Mouse (Mus musculus) neural tube, embryonic 14.5 days (tissue): ENCODE measurements around the gene Ly6g5b. TPM values are rescaled to one million over a fixed set of nuclear protein-coding genes. Genes with fewer than 3 reads are reported as not detected.

ENCODE experiments used
- ATAC-seq: fragments of 200-750 bp; cut with Nextera tagmentation; 2 replicates; pipeline ENCODE4 v1.8.0; 2017; ENCODE audit warnings: low read depth, mild to moderate bottlenecking, moderate TSS enrichment, moderate library complexity
- H3K27ac ChIP-seq: fragments of 300-500 bp; sonication (generic); 2 replicates; pipeline ENCODE4 v1.5.1; 2014; ENCODE audit warnings: low read depth, mild to moderate bottlenecking, control low read depth, low read length, moderate library complexity, mixed read lengths
- H3K27me3 ChIP-seq: fragments of 300-500 bp; sonication (generic); 2 replicates; pipeline ENCODE4 v1.6.1; 2014; ENCODE audit warnings: low read length; ENCODE audit not compliant: control insufficient read depth, insufficient read depth
- H3K36me3 ChIP-seq: fragments of 300-500 bp; sonication (generic); 2 replicates; pipeline ENCODE4 v1.6.1; 2014; ENCODE audit warnings: low read length, mixed read lengths; ENCODE audit not compliant: control insufficient read depth, insufficient read depth
- H3K4me1 ChIP-seq: fragments of 300-500 bp; sonication (generic); 2 replicates; pipeline ENCODE4 v1.6.1; 2014; ENCODE audit warnings: low read length; ENCODE audit not compliant: control insufficient read depth, insufficient read depth
- H3K4me2 ChIP-seq: fragments of 300-500 bp; sonication (generic); 2 replicates; pipeline ENCODE4 v1.6.1; 2014; ENCODE audit warnings: mild to moderate bottlenecking, low read depth, low read length, control low read depth
- H3K4me3 ChIP-seq: fragments of 300-500 bp; sonication (generic); 2 replicates; pipeline ENCODE4 v1.5.1; 2014; ENCODE audit warnings: low read depth, low read length, control low read depth, mixed read lengths
- H3K9ac ChIP-seq: fragments of 300-500 bp; sonication (generic); replicated peaks from 2 replicates; pipeline ENCODE4 v1.6.1; 2014; ENCODE audit warnings: low read depth, mild to moderate bottlenecking, control low read depth, low read length, mixed read lengths
- H3K9me3 ChIP-seq: fragments of 300-500 bp; sonication (generic); 2 replicates; pipeline ENCODE4 v1.6.1; 2016; ENCODE audit warnings: low read length; ENCODE audit not compliant: control insufficient read depth
- WGBS: fragments of 180-500 bp; shearing (Covaris S2); extraction: QIAGEN DNeasy Blood & Tissue Kit; methylation state at CpG from one replicate; pipeline ENCODE4 v1.1.7; 2014; 5-methylcytosine and 5-hydroxymethylcytosine counted together
- polyA plus RNA-seq: library from polyadenylated mRNA; unstranded; fragments of >200 nt; fragmentation: Nextera tagmentation; extraction: Ambion mirVana; gene quantifications from 2 replicates; pipeline ENCODE4 v1.2.1, GENCODE M21; 2014

Ly6g5b gene
- polyA plus RNA-seq, result 0.52 and 0.92 TPM in 2 replicates

DNA sequence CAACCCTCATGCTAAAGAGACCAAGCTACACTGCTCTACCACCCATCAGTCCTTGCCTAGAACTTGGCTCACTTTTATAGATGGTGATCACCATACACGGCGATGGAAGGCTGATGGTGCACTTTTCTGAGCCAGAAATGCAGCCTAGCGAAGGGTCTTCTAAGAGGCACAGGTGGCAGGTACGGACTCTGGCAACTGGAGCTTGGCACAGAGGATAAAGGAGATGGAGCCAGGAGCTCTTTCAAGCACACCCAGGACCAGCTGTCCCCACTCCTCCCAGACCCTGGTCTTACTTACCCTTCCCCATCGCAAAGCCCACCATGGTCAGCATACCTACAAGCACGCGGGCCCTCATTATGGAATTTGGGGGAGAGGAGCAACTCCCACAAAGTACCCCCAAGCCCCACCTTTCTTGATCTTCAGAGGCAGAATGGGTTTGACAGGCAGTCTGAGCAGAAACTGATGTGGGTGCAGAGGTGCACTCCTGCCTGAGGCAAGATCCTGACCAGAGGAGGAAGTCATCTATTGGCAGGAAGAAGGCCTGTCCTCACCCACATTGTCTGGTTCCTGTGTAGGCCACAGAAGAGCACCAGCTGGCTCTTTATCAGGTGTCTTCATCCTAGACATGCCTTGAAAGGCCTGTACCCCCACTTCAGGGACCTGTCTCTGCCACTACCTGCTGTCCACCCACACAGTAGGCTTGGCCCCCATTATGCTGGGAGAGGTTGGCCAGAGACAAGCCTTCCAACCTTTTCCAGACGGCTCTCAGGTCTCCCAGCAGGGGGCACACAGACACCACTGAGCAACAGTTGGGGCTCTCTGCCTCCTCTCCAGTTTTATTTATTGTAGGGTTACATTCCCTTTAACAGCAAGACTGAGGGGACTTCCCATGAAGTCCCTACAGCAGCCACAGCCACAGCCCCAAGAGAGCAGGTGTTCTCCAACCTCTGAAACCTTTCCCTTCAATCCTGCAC is at the start of gene Ly6g5b:
TSS of gene Ly6g5b (minus strand) at position 383 of the 974 bp plus-strand sequence.
- Histone ChIP-seq H3K4me3 (no peak within 1 kb of the TSS), H3K4me1 (peaks cover 4% of the 10 kb centered on the region), H3K36me3 (peaks cover 34% of the 10 kb centered on the region), H3K9me3 (no peaks in the 10 kb centered on the region), H3K4me2 (no peak within 1 kb of the TSS), H3K27ac (no peak within 1 kb of the TSS), H3K27me3 (no peaks in the 10 kb centered on the region), H3K9ac (no peak within 1 kb of the TSS)
- ATAC-seq, result no peak
- 86% methylated on average over 8 of the region's 8 CpGs for WGBS

DNA sequence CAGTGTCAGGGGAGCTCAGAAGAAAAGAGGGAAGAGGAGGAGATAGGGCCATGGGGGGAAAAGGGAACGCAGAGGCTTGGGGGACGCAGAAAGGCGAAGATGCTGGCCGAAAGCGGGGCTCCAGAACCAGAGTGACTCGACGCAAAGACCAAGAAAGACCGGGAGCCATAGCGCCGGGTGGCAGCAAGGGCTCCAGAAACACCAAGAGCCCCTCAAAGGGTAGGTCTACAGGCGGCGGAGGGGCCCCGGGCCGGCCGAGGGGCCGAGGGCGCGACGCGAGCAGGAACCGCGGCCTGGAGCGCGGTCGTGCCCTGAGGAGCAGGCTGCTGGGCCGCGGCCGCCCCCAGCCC is 49.0 kb upstream of the Ly6g5b start:
- Histone ChIP-seq H3K27me3 (no peaks in the 10 kb centered on the region), H3K36me3 (peaks cover 28% of the 10 kb centered on the region), H3K9me3 (no peaks in the 10 kb centered on the region), H3K4me3 (peak overlapping the region; percentile 89), H3K27ac (peak overlapping the region; percentile 92), H3K9ac (peak overlapping the region; percentile 98), H3K4me1 (peaks cover 26% of the 10 kb centered on the region), H3K4me2 (peak overlapping the region; percentile 89)
- 0% methylated on average over 26 of the region's 28 CpGs for WGBS
- no peak; the same call in 1 of the 2 replicates for ATAC-seq

DNA sequence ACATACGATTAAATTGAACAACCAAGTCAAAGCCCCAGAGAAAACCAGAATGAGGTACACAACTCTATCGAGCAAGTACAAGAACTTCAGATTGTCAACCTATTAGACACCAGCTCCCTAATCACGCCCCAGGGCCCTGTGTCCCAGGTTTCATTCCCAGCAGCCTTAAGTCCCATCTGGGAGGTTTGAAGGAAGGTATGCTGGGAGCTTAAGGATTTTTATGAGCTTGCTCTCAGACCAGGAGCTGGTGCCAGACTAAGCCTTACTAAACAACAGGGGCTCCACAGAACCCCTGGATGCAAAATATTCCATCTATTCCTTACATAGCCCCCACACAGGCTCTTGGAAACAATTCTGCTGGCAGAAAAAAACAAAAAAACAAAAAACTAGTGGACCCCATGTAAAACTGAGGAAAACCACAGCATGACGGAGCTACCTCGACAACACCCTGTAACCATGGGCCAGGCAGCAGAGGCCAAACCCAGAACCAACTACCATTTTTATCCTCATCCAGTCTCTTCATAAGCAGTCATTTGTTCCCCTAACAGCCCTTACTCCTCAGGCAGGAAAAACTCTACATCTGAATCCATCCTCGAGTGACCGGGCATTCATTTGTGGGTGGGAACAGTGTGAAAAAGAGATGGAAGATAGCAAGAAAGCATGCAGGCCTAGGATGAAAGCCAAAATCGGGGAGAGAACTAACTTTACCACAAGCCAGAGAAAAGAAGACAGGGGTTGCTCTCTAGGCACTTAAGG is 48.3 kb upstream of the Ly6g5b start:
- no peak for ATAC-seq
- Histone ChIP-seq H3K27ac (peak overlapping the region; percentile 92), H3K9me3 (no peaks in the 10 kb centered on the region), H3K27me3 (no peaks in the 10 kb centered on the region), H3K4me2 (peak overlapping the region; percentile 89), H3K4me3 (peak overlapping the region; percentile 89), H3K4me1 (peaks cover 26% of the 10 kb centered on the region), H3K9ac (peak overlapping the region; percentile 98), H3K36me3 (peaks cover 35% of the 10 kb centered on the region)
- WGBS, result 12% methylated on average over 8 of the region's 8 CpGs

DNA sequence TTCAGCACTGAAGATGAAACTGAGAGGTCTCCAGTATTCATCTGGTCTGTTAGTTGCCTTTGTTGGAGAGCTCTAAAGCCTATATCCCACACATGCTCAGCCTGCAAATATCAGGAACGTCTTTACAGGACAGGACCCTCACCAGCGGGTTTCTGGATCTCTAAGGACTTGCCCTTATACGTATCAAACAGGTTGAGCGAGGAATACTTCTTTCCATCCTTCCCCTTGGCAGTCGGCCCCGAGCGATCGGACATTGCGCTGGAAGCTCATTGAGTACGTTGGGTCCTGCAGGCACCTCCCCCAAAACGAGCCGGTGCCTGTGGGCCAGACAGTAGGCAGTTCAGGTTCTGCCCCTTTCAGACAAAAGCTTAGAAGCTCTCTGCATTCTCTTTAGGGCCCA is 47.5 kb upstream of the Ly6g5b start:
- no peak for ATAC-seq
- peak overlapping the region; percentile 89 for H3K4me2 ChIP-seq
- H3K9me3 ChIP-seq, result no peaks in the 10 kb centered on the region
- H3K4me3 ChIP-seq, result peak overlapping the region; percentile 89
- H3K9ac ChIP-seq, result peak overlapping the region; percentile 98
- no peak overlapping the region for H3K27ac ChIP-seq
- H3K27me3 ChIP-seq, result no peaks in the 10 kb centered on the region
- H3K36me3 ChIP-seq, result peaks cover 42% of the 10 kb centered on the region
- 52% methylated on average over 12 of the region's 12 CpGs for WGBS
- peaks cover 26% of the 10 kb centered on the region for H3K4me1 ChIP-seq

DNA sequence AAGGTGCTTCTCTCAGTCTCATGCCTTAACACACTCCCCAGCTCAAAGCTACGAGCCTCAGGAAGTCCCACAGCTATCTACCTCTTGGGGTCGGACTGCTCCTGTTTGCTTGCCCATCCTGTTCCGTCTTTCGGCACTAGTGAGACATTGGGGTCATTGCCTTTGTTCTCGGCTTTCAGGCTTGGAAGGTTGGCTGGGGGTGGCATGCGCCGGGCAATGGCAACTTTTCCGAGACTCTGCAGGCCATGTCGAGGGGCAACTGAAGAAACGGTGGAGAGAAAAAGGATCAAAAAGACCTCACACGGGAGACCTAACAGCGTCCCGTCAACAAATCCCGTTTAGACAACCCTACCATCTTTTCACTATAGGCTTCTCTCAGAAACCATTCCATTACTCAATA is 46.9 kb upstream of the Ly6g5b start:
- H3K36me3 ChIP-seq, result peaks cover 48% of the 10 kb centered on the region
- peak overlapping the region; percentile 89 for H3K4me2 ChIP-seq
- no peak for ATAC-seq
- WGBS, result 79% methylated on average over 14 of the region's 14 CpGs
- peaks cover 26% of the 10 kb centered on the region for H3K4me1 ChIP-seq
- H3K9ac ChIP-seq, result no peak overlapping the region
- no peaks in the 10 kb centered on the region for H3K9me3 ChIP-seq
- H3K27ac ChIP-seq, result no peak overlapping the region
- no peaks in the 10 kb centered on the region for H3K27me3 ChIP-seq
- peak overlapping the region; percentile 89 for H3K4me3 ChIP-seq

DNA sequence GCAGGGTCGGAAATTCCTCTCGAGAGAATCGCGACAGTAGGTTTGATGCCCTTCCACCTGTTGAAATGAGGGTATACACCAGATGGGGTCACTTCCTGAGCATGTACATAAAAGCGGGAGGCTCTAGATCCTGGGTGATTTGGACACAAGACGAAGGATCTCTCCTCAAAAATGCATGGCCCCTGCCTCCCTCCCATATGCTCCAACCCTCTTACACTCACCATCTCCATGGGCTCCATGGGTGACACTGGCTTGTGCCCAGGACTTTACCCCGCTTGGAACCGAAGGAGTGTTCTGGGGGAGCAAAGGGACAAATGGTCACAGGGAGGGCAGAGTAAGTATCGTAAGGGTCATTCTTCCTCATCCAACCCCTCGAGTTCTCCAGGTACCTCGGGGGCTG is 46.2 kb upstream of the Ly6g5b start:
- H3K9ac ChIP-seq, result no peak overlapping the region

DNA sequence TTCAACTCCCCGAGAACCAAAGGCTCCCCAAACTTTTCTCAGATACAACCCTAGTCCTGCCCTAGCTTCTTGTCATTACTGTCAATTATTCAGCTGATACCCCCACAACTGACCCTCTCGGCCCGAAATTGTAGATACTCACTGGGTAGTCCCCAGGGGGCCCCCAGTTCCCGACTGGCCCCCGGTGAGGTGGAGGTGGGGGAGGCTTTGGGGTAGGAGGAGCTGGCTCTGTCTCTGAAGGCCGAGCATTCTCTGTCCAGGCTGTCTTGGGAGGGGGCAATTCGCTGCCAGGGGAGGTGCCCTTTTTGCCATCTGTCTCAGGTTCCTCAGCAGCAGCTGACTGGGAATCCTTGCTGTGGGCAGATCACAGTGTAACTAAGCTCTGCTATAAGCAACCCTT is 44.4 kb upstream of the Ly6g5b start:
- no peak for ATAC-seq
- 85% methylated on average over 7 of the region's 7 CpGs for WGBS
- no peaks in the 10 kb centered on the region for H3K9me3 ChIP-seq
- H3K4me2 ChIP-seq, result no peak overlapping the region
- no peak overlapping the region for H3K4me3 ChIP-seq
- H3K27ac ChIP-seq, result no peak overlapping the region
- no peaks in the 10 kb centered on the region for H3K27me3 ChIP-seq
- no peak overlapping the region for H3K9ac ChIP-seq
- H3K36me3 ChIP-seq, result peaks cover 73% of the 10 kb centered on the region
- H3K4me1 ChIP-seq, result peaks cover 17% of the 10 kb centered on the region; the same call in 1 of the 2 replicates

More for the DNA sequence above, 46.2 kb upstream of the Ly6g5b start:
- H3K27me3 ChIP-seq, result no peaks in the 10 kb centered on the region
- peaks cover 55% of the 10 kb centered on the region for H3K36me3 ChIP-seq
- ATAC-seq, result no peak
- H3K9me3 ChIP-seq, result no peaks in the 10 kb centered on the region
- no peak overlapping the region for H3K4me2 ChIP-seq
- H3K4me1 ChIP-seq, result peaks cover 24% of the 10 kb centered on the region
- no peak overlapping the region for H3K27ac ChIP-seq
- no peak overlapping the region for H3K4me3 ChIP-seq
- 75% methylated on average over 11 of the region's 11 CpGs for WGBS

DNA sequence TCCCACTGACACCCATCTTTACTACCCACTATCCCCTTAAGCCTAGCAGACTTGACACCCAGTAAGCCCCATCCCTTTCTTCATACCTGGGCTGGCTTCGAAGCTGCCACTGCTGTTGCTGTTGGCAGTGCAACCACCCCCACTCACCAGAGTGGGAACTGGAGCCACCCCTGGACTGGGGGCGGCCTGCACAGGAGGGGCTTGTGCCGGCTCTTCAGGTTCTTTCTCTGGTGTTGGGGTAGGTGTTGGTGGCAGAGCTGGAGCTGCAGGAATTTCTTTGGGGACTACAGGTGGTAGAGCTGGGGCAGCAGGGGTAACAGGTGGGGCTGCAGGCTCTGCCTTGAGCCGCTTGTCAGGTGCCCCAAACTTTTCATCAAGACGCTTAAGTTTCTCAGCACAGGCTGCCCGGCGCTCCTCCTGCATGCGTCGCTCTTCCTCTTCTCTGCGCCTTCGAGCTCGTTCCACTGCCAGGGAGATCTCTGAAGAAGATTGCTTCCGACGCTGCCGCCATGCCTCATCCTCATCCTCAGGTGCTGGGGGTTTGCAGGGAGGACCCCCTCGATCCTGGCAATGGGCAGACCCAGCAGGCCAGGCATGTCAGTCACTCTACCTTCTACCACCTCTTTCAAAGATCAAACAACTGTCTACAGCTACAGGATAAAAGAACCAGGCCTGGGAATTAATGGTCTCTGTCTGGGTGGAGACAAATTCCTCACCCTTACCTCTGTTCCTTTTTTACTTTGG is 43.8 kb upstream of the Ly6g5b start:
- Histone ChIP-seq H3K9me3 (no peaks in the 10 kb centered on the region), H3K27me3 (no peaks in the 10 kb centered on the region), H3K36me3 (peaks cover 79% of the 10 kb centered on the region), H3K4me3 (no peak overlapping the region), H3K27ac (no peak overlapping the region), H3K4me2 (no peak overlapping the region), H3K4me1 (peaks cover 17% of the 10 kb centered on the region; the same call in 1 of the 2 replicates), H3K9ac (no peak overlapping the region)
- WGBS, result 94% methylated on average over 16 of the region's 16 CpGs
- ATAC-seq, result no peak
